Comparison of ENCODE assay signal across 15 mouse cellular contexts in the genomic region with DNA sequence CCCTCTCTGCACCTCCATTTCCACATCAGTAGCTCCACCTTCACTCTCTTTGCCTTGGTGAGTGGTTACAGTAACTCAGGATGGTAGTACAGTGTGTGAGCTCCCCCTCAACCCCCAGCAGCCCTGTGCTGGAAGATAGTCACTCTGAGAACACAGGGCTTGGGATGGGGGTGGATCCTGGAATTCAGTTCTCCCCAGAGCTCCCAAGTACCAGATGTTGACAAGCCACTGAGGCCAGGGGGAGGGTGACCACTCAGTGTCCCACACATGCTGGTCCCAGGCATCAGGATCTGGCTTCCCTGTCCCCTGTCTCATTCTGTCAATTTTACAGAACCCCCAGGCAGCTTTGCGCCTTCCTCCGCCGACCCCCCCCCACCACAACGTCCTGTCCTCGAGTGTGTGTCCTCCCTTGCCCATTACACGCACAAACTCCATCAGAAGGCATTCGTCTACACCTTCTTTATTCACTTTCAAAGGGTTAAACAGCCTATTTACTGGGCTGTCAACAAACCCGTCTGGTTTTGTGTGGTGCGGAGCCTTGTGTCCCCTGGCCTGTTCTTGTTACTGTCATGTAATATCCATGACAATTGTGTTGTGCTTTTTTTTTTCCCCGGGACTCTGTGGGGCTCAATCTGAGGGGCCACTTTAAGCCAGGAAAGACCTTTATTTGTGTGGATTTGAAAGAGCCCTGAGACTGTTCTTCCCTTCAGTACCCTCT.
A peak's percentile ranks its signal among the peaks of the same experiment; 100 is the strongest.
DNase-seq lines count a peak whose midpoint lies in the region; ATAC-seq and TF ChIP-seq lines count a peak whose summit lies in the region.
"Had no signal": no experiment of that assay in that cellular context is flagged by ENCODE, and none has a peak within 500 bp of the region (broad histone marks: within the 10 kb centered on the region; RNA-seq: fewer than 3 reads in every experiment).

No protein-coding gene starts in this region.

- no peak overlapping the region for H3K9ac ChIP-seq in midbrain, postnatal 0 days (replicated peaks; ENCODE audit: low read length, poor library complexity, severe bottlenecking)
- no peak overlapping the region for H3K9ac ChIP-seq in forebrain, embryonic 12.5 days
- no peak overlapping the region for H3K9ac ChIP-seq in midbrain, embryonic 12.5 days (replicated peaks)
- H3K9ac ChIP-seq: heart, embryonic 15.5 days; liver, embryonic 12.5 days had no signal

- peaks cover 74% of the 10 kb centered on the region for H3K4me1 ChIP-seq in midbrain, embryonic 10.5 days
- peaks cover 12% of the 10 kb centered on the region; the same call in 1 of the 2 replicates for H3K4me1 ChIP-seq in midbrain, postnatal 0 days (ENCODE audit: insufficient read depth, low read length)
- H3K4me1 ChIP-seq in forebrain, embryonic 12.5 days = peaks cover 64% of the 10 kb centered on the region
- peaks cover 65% of the 10 kb centered on the region for H3K4me1 ChIP-seq in midbrain, embryonic 12.5 days
- H3K4me1 ChIP-seq: liver, embryonic 12.5 days; megakaryocyte, embryonic 14.5 days had no signal

- H3K27ac ChIP-seq in midbrain, embryonic 10.5 days (replicated peaks) = peak overlapping the region; percentile 88
- H3K27ac ChIP-seq in midbrain, postnatal 0 days (ENCODE audit: low read depth, low read length) = no peak overlapping the region
- peak overlapping the region; percentile 46 for H3K27ac ChIP-seq in forebrain, embryonic 12.5 days
- peak overlapping the region; percentile 88 for H3K27ac ChIP-seq in midbrain, embryonic 12.5 days (replicated peaks)
- H3K27ac ChIP-seq: heart, embryonic 15.5 days; liver, embryonic 12.5 days had no signal

- H3K9me3 ChIP-seq in midbrain, embryonic 10.5 days (replicated peaks) = peaks cover 7% of the 10 kb centered on the region; the same call in 1 of the 2 replicates
- H3K9me3 ChIP-seq in midbrain, postnatal 0 days (ENCODE audit: low read length) = no peaks in the 10 kb centered on the region
- 0 out of 2 replicates have a peak, but pooled peaks cover 3% of the 10 kb centered on the region for H3K9me3 ChIP-seq in forebrain, embryonic 12.5 days
- H3K9me3 ChIP-seq in midbrain, embryonic 12.5 days = no peaks in the 10 kb centered on the region
- H3K9me3 ChIP-seq: liver, embryonic 12.5 days had no signal

- peak; percentile 71 for DNase-seq in midbrain, embryonic 10.5 days (ENCODE audit: low spot score)
- DNase-seq in midbrain, postnatal 0 days (ENCODE audit: low spot score) = no peak
- no peak for DNase-seq in adrenal gland, postnatal 36 days
- no peak for DNase-seq in layer of hippocampus, postnatal 36 days
- DNase-seq: adrenal gland, postnatal 14 days; gastrocnemius, postnatal 14 days; kidney, adult 8-10 months; right cerebral cortex, adult 18-20 months had no signal

- peaks cover 4% of the 10 kb centered on the region; the same call in 1 of the 2 replicates for H3K36me3 ChIP-seq in midbrain, embryonic 10.5 days
- H3K36me3 ChIP-seq in midbrain, postnatal 0 days (ENCODE audit: insufficient read depth, low read length) = no peaks in the 10 kb centered on the region
- H3K36me3 ChIP-seq in forebrain, embryonic 12.5 days (replicated peaks) = no peaks in the 10 kb centered on the region
- H3K36me3 ChIP-seq in midbrain, embryonic 12.5 days = no peaks in the 10 kb centered on the region
- H3K36me3 ChIP-seq: G1E; heart, embryonic 15.5 days; liver, embryonic 12.5 days had no signal

- no peak for ATAC-seq in midbrain, postnatal 0 days (ENCODE audit: low FRiP score)
- ATAC-seq in forebrain, embryonic 12.5 days (ENCODE audit: low FRiP score) = peak; percentile 19
- peak; percentile 74 for ATAC-seq in midbrain, embryonic 12.5 days (ENCODE audit: low FRiP score, low read depth)
- ATAC-seq in monocyte, adult 5-6 weeks (replicated peaks; ENCODE audit: insufficient number of reproducible peaks, low FRiP score, low TSS enrichment, poor library complexity, severe bottlenecking) = no peak
- ATAC-seq: liver, embryonic 12.5 days had no signal

- no peak for TF ChIP-seq CTCF in midbrain, postnatal 0 days (IDR thresholded peaks at IDR 0.05)

- peaks cover 80% of the 10 kb centered on the region for H3K27me3 ChIP-seq in midbrain, embryonic 10.5 days (ENCODE audit: low read depth, poor library complexity, severe bottlenecking)
- H3K27me3 ChIP-seq in midbrain, postnatal 0 days (ENCODE audit: insufficient read depth, low read length) = no peaks in the 10 kb centered on the region
- H3K27me3 ChIP-seq in forebrain, embryonic 12.5 days = peaks cover 85% of the 10 kb centered on the region
- peaks cover 18% of the 10 kb centered on the region for H3K27me3 ChIP-seq in midbrain, embryonic 12.5 days
- H3K27me3 ChIP-seq: megakaryocyte, embryonic 14.5 days had no signal

- 8% methylated on average over 10 of the region's 10 CpGs for WGBS in midbrain, embryonic 10.5 days
- 21% methylated on average over 10 of the region's 10 CpGs for WGBS in midbrain, postnatal 0 days
- WGBS in forebrain, embryonic 12.5 days = 9% methylated on average over 10 of the region's 10 CpGs
- 7% methylated on average over 10 of the region's 10 CpGs for WGBS in midbrain, embryonic 12.5 days

- H3K4me3 ChIP-seq in midbrain, embryonic 10.5 days = peak overlapping the region; percentile 35; the same call in 1 of the 2 replicates
- H3K4me3 ChIP-seq in midbrain, postnatal 0 days (ENCODE audit: low read depth, low read length) = no peak overlapping the region
- H3K4me3 ChIP-seq in forebrain, embryonic 12.5 days (replicated peaks) = no peak overlapping the region
- no peak overlapping the region for H3K4me3 ChIP-seq in midbrain, embryonic 12.5 days
- H3K4me3 ChIP-seq: heart, embryonic 15.5 days; liver, embryonic 12.5 days; megakaryocyte, embryonic 14.5 days had no signal

- no peak overlapping the region for H3K4me2 ChIP-seq in midbrain, postnatal 0 days (ENCODE audit: low read depth, low read length, poor library complexity, severe bottlenecking)
- peak overlapping the region; percentile 33 for H3K4me2 ChIP-seq in forebrain, embryonic 12.5 days
- peak overlapping the region; percentile 36 for H3K4me2 ChIP-seq in midbrain, embryonic 12.5 days (replicated peaks)
- H3K4me2 ChIP-seq: heart, embryonic 15.5 days; liver, embryonic 12.5 days had no signal

Comparison
In these comparisons a context has a peak if more than half of its experiments do, and no peak if none do; other contexts are left out.
1. ATAC-seq: peak in forebrain, embryonic 12.5 days (single experiment) and midbrain, embryonic 12.5 days (single experiment); none in midbrain, postnatal 0 days (single experiment) and monocyte, adult 5-6 weeks (single experiment).